Mouse (Mus musculus) MEL (cell line): ENCODE data around the gene Lbr. TPM values are rescaled to one million over a fixed set of nuclear protein-coding genes. Genes with fewer than 3 reads are reported as not detected.

Source experiments
- DNase-seq: peaks from one replicate; pipeline ENCODE4 v3.0.0; 2011; ENCODE audit warnings: low read depth, low spot score
- H3K27ac ChIP-seq: 2 replicates; pipeline ENCODE4 v1.5.1; 2012; ENCODE audit warnings: low read depth, mild to moderate bottlenecking, control low read depth, low read length, moderate library complexity; ENCODE audit not compliant: control insufficient read depth
- H3K27me3 ChIP-seq, 2 experiments: fragments of 150-350 bp in 1 of 2; sonication (generic) in 1 of 2; 2 replicates each; pipeline ENCODE4 v1.6.1; 2012; ENCODE audit warnings: low read length in 2 of 2, mild to moderate bottlenecking in 2 of 2, improper control_type of control experiment in 1 of 2, moderate library complexity in 1 of 2; ENCODE audit not compliant: insufficient read depth in 2 of 2, control insufficient read depth in 1 of 2
- H3K36me3 ChIP-seq, 2 experiments: 2 replicates each; pipeline ENCODE4 v1.6.1; 2012 to 2014; ENCODE audit warnings: low read length in 2 of 2, improper control_type of control experiment in 1 of 2, inconsistent platforms in 1 of 2, mild to moderate bottlenecking in 1 of 2; ENCODE audit not compliant: insufficient read depth in 2 of 2, control insufficient read depth in 1 of 2
- H3K4me1 ChIP-seq, 2 experiments: fragments of 150-350 bp in 1 of 2; sonication (generic) in 1 of 2; 2 replicates each; pipeline ENCODE4 v1.6.1; 2012; ENCODE audit warnings: low read length in 2 of 2, improper control_type of control experiment in 1 of 2, mild to moderate bottlenecking in 1 of 2; ENCODE audit not compliant: insufficient read depth in 2 of 2, control insufficient read depth in 1 of 2
- H3K4me3 ChIP-seq, 2 experiments: fragments of 150-350 bp in 1 of 2; sonication (generic) in 1 of 2; 2 replicates each; pipeline ENCODE4 v1.5.1; 2012; ENCODE audit warnings: low read depth in 2 of 2, low read length in 2 of 2, mild to moderate bottlenecking in 2 of 2, moderate library complexity in 2 of 2, control low read depth in 1 of 2, improper control_type of control experiment in 1 of 2; ENCODE audit not compliant: control insufficient read depth in 1 of 2, insufficient read depth in 1 of 2
- H3K79me2 ChIP-seq: 2 replicates; pipeline ENCODE4 v1.6.1; 2012; ENCODE audit warnings: mild to moderate bottlenecking, low read length, moderate library complexity; ENCODE audit not compliant: control insufficient read depth, poor library complexity, insufficient read depth
- H3K9ac ChIP-seq: 2 replicates; pipeline ENCODE4 v1.6.1; 2012; ENCODE audit warnings: low read depth, mild to moderate bottlenecking, control low read depth, low read length, moderate library complexity; ENCODE audit not compliant: control insufficient read depth, poor library complexity, severe bottlenecking
- H3K9me3 ChIP-seq: fragments of 150-350 bp; sonication (generic); replicated peaks from 2 replicates; pipeline ENCODE4 v1.6.1; 2012; ENCODE audit warnings: mild to moderate bottlenecking, low read length, improper control_type of control experiment, moderate library complexity; ENCODE audit not compliant: insufficient read depth
- BHLHE40 ChIP-seq: IDR thresholded peaks from 2 replicates; pipeline ENCODE4 v1.6.1; 2012; ENCODE audit warnings: low read depth, mild to moderate bottlenecking, inconsistent platforms, low read length, improper control_type of control experiment, borderline replicate concordance
- CHD1 ChIP-seq: IDR thresholded peaks from 2 replicates; pipeline ENCODE4 v1.6.1; 2012; ENCODE audit warnings: low read depth, mild to moderate bottlenecking, inconsistent platforms, low read length, improper control_type of control experiment
- CHD2 ChIP-seq: IDR thresholded peaks from 2 replicates; pipeline ENCODE4 v1.6.1; 2011; ENCODE audit warnings: low read length, improper control_type of control experiment
- CTCF ChIP-seq, 3 experiments: IDR thresholded peaks in 2 of 3; conservative IDR thresholded peaks in 1 of 3; 2 replicates each; pipeline ENCODE4 v1.5.1; 2011 to 2012; ENCODE audit warnings: low read length in 3 of 3, low read depth in 2 of 3, mild to moderate bottlenecking in 2 of 3, improper control_type of control experiment in 1 of 3, inconsistent platforms in 1 of 3, mixed read lengths in 1 of 3, moderate library complexity in 1 of 3; ENCODE audit not compliant: control insufficient read depth in 1 of 3, insufficient read depth in 1 of 3, poor library complexity in 1 of 3, severe bottlenecking in 1 of 3
- E2F4 ChIP-seq: IDR thresholded peaks from 2 replicates; pipeline ENCODE4 v1.6.1; 2011; ENCODE audit warnings: low read depth, low read length, improper control_type of control experiment, borderline replicate concordance
- ELF1 ChIP-seq: IDR thresholded peaks from 2 replicates; pipeline ENCODE4 v1.6.1; 2014; ENCODE audit warnings: low read depth, mild to moderate bottlenecking, inconsistent platforms, low read length, improper control_type of control experiment, moderate library complexity
- EP300 ChIP-seq, 2 experiments: IDR thresholded peaks; 2 replicates each; pipeline ENCODE4 v1.6.1; 2011; ENCODE audit warnings: improper control_type of control experiment in 2 of 2, low read length in 2 of 2, low read depth in 1 of 2, mild to moderate bottlenecking in 1 of 2
- ETS1 ChIP-seq: IDR thresholded peaks from 2 replicates; pipeline ENCODE4 v1.6.1; 2012; ENCODE audit warnings: low read depth, mild to moderate bottlenecking, inconsistent platforms, low read length, improper control_type of control experiment, moderate library complexity
- GABPA ChIP-seq: IDR thresholded peaks from 2 replicates; pipeline ENCODE4 v1.6.1; 2012; ENCODE audit warnings: low read depth, mild to moderate bottlenecking, inconsistent platforms, low read length, improper control_type of control experiment, moderate library complexity
- HCFC1 ChIP-seq: IDR thresholded peaks from 2 replicates; pipeline ENCODE4 v1.6.1; 2012; ENCODE audit warnings: low read depth, mild to moderate bottlenecking, inconsistent platforms, low read length, improper control_type of control experiment, moderate library complexity
- JUND ChIP-seq: IDR thresholded peaks from 2 replicates; pipeline ENCODE4 v1.6.1; 2011; ENCODE audit warnings: low read depth, mild to moderate bottlenecking, improper control_type of control experiment, low read length
- KAT2A ChIP-seq: conservative IDR thresholded peaks from 2 replicates; pipeline ENCODE4 v1.6.1; 2012; ENCODE audit warnings: low read depth, low read length, improper control_type of control experiment, inconsistent platforms
- MAFK ChIP-seq: IDR thresholded peaks from 2 replicates; pipeline ENCODE4 v1.6.1; 2011; ENCODE audit warnings: low read depth, mild to moderate bottlenecking, low read length, improper control_type of control experiment, borderline replicate concordance
- MAX ChIP-seq: IDR thresholded peaks from 2 replicates; pipeline ENCODE4 v1.6.1; 2011; ENCODE audit warnings: low read length, improper control_type of control experiment
- MAZ ChIP-seq: IDR thresholded peaks from 2 replicates; pipeline ENCODE4 v1.6.1; 2012; ENCODE audit warnings: low read depth, mild to moderate bottlenecking, inconsistent platforms, low read length, improper control_type of control experiment
- MEF2A ChIP-seq: IDR thresholded peaks from 2 replicates; pipeline ENCODE4 v1.6.1; 2014; ENCODE audit warnings: low read depth, mild to moderate bottlenecking, inconsistent platforms, low read length, improper control_type of control experiment; ENCODE audit not compliant: poor library complexity, insufficient replicate concordance, severe bottlenecking; ENCODE audit errors: extremely low read depth
- MXI1 ChIP-seq: IDR thresholded peaks from 2 replicates; pipeline ENCODE4 v1.6.1; 2011; ENCODE audit warnings: mild to moderate bottlenecking, low read depth, low read length, improper control_type of control experiment
- MYB ChIP-seq: IDR thresholded peaks from 2 replicates; pipeline ENCODE4 v1.6.1; 2011; ENCODE audit warnings: mild to moderate bottlenecking, low read depth, low read length, improper control_type of control experiment
- MYC ChIP-seq: IDR thresholded peaks from 2 replicates; pipeline ENCODE4 v1.6.1; 2011; ENCODE audit warnings: low read depth, mild to moderate bottlenecking, low read length, improper control_type of control experiment, moderate library complexity
- NELFE ChIP-seq: IDR thresholded peaks from 2 replicates; pipeline ENCODE4 v1.6.1; 2011; ENCODE audit warnings: low read depth, low read length, improper control_type of control experiment
- NRF1 ChIP-seq: IDR thresholded peaks from 2 replicates; pipeline ENCODE4 v1.6.1; 2014; ENCODE audit warnings: low read depth, mild to moderate bottlenecking, inconsistent platforms, low read length, improper control_type of control experiment, moderate library complexity; ENCODE audit not compliant: poor library complexity, insufficient read depth, severe bottlenecking
- POLR2A ChIP-seq, 2 experiments: IDR thresholded peaks; 2 replicates each; pipeline ENCODE4 v1.6.1; 2011 to 2012; ENCODE audit warnings: low read length in 2 of 2, mild to moderate bottlenecking in 2 of 2, control low read depth in 1 of 2, improper control_type of control experiment in 1 of 2, low read depth in 1 of 2, moderate library complexity in 1 of 2; ENCODE audit not compliant: control insufficient read depth in 1 of 2, insufficient read depth in 1 of 2, poor library complexity in 1 of 2
- POLR2AphosphoS2 ChIP-seq: IDR thresholded peaks from 2 replicates; pipeline ENCODE4 v1.6.1; 2011; ENCODE audit warnings: low read length, improper control_type of control experiment
- POLR2AphosphoS5 ChIP-seq: IDR thresholded peaks from 2 replicates; pipeline ENCODE4 v1.6.1; 2012; ENCODE audit warnings: low read depth, borderline replicate concordance, mild to moderate bottlenecking, inconsistent platforms, low read length, moderate library complexity, mixed read lengths
- RCOR1 ChIP-seq: IDR thresholded peaks from 2 replicates; pipeline ENCODE4 v1.6.1; 2012; ENCODE audit warnings: low read depth, mild to moderate bottlenecking, inconsistent platforms, low read length, improper control_type of control experiment
- SIN3A ChIP-seq: IDR thresholded peaks from 2 replicates; pipeline ENCODE4 v1.6.1; 2012; ENCODE audit warnings: low read length, improper control_type of control experiment, inconsistent platforms
- SMC3 ChIP-seq: IDR thresholded peaks from 2 replicates; pipeline ENCODE4 v1.6.1; 2011; ENCODE audit warnings: low read depth, low read length, improper control_type of control experiment
- TAL1 ChIP-seq: IDR thresholded peaks from 2 replicates; pipeline ENCODE4 v1.6.1; 2012; ENCODE audit warnings: mild to moderate bottlenecking, inconsistent platforms, low read length, moderate library complexity, mixed read lengths
- TBP ChIP-seq: IDR thresholded peaks from 2 replicates; pipeline ENCODE4 v1.8.0; 2011; ENCODE audit warnings: low read depth, low read length, improper control_type of control experiment
- TCF12 ChIP-seq: IDR thresholded peaks from 2 replicates; pipeline ENCODE4 v1.6.1; 2014; ENCODE audit warnings: low read depth, mild to moderate bottlenecking, inconsistent platforms, low read length, improper control_type of control experiment, moderate library complexity
- UBTF ChIP-seq: IDR thresholded peaks from 2 replicates; pipeline ENCODE4 v1.6.1; 2012; ENCODE audit warnings: low read depth, mild to moderate bottlenecking, inconsistent platforms, low read length, improper control_type of control experiment, moderate library complexity, borderline replicate concordance; ENCODE audit not compliant: insufficient read depth
- USF1 ChIP-seq: IDR thresholded peaks from 2 replicates; pipeline ENCODE4 v1.6.1; 2014; ENCODE audit warnings: low read depth, mild to moderate bottlenecking, inconsistent platforms, low read length, improper control_type of control experiment, moderate library complexity
- USF2 ChIP-seq, 2 experiments: IDR thresholded peaks; 2 replicates each; pipeline ENCODE4 v1.6.1; 2011 to 2012; ENCODE audit warnings: improper control_type of control experiment in 2 of 2, low read length in 2 of 2, borderline replicate concordance in 1 of 2, inconsistent platforms in 1 of 2, low read depth in 1 of 2, mild to moderate bottlenecking in 1 of 2; ENCODE audit not compliant: insufficient read depth in 1 of 2
- ZC3H11A ChIP-seq: IDR thresholded peaks from 2 replicates; pipeline ENCODE4 v1.6.1; 2012; ENCODE audit warnings: low read depth, mild to moderate bottlenecking, inconsistent platforms, low read length, improper control_type of control experiment
- ZKSCAN1 ChIP-seq: IDR thresholded peaks from 2 replicates; pipeline ENCODE4 v1.6.1; 2012; ENCODE audit warnings: low read depth, mild to moderate bottlenecking, inconsistent platforms, low read length, improper control_type of control experiment, moderate library complexity
- ZMIZ1 ChIP-seq: IDR thresholded peaks from 2 replicates; pipeline ENCODE4 v1.6.1; 2012; ENCODE audit warnings: low read depth, mild to moderate bottlenecking, inconsistent platforms, low read length, improper control_type of control experiment, moderate library complexity
- ZNF384 ChIP-seq: IDR thresholded peaks from 2 replicates; pipeline ENCODE4 v1.6.1; 2012; ENCODE audit warnings: low read depth, mild to moderate bottlenecking, inconsistent platforms, low read length, improper control_type of control experiment
- polyA plus RNA-seq, 2 experiments: library from polyadenylated mRNA; stranded (reverse) in 1 of 2; unstranded in 1 of 2; fragments of >175 nt in 1 of 2; fragments of >200 nt in 1 of 2; gene quantifications; 2 replicates each; pipeline versions ENCODE4 v1.2.1 to v1.2.4; 2012; ENCODE audit warnings: low replicate concordance in 2 of 2, low read depth in 1 of 2; ENCODE audit not compliant: insufficient read length in 2 of 2, insufficient read depth in 1 of 2, missing spikeins in 1 of 2
- total RNA-seq: library from RNA; depleted of rRNA; stranded (reverse); fragments of 300-350 nt; gene quantifications from 2 replicates; pipeline ENCODE4 v1.2.3, GENCODE M21; 2012

Gene Lbr
- total and polyA plus RNA-seq, 3 experiments: 106 to 120 TPM; not detected in 1

- Histone ChIP-seq H3K4me1 (peaks cover 2 to 29% of the 10 kb centered on the region in 2 experiments; a peak in 3 of 4 replicates), H3K79me2 (no peaks in the 10 kb centered on the region), H3K9me3 (no peaks in the 10 kb centered on the region), H3K36me3 (peaks cover 0 to 13% of the 10 kb centered on the region in 2 experiments; a peak in 2 of 4 replicates), H3K4me3 (peak overlapping the region in 1 of 2 experiments; percentile 26; a peak in 2 of 4 replicates), H3K27ac (peak overlapping the region; percentile 82), H3K9ac (peak overlapping the region; percentile 27), H3K27me3 (no peaks in the 10 kb centered on the region)
- peak; percentile 92 for DNase-seq
- TF ChIP-seq SIN3A: peak; percentile 70
- TF ChIP-seq KAT2A: no peak
- no peak for TF ChIP-seq CHD2
- TF ChIP-seq MYB: peak; percentile 81
- TF ChIP-seq TBP: 0 out of 2 replicates have a peak, but pooled peaks have one; percentile 29
- peak; percentile 42; the same call in 1 of the 2 replicates for TF ChIP-seq HCFC1
- peak; percentile 77 for TF ChIP-seq ETS1
- TF ChIP-seq USF1: no peak
- no peak for TF ChIP-seq GABPA
- TF ChIP-seq TAL1: peak; percentile 52
- no peak for TF ChIP-seq CHD1
- TF ChIP-seq MYC: peak; percentile 86; the same call in 1 of the 2 replicates
- TF ChIP-seq POLR2AphosphoS2: no peak
- no peak for TF ChIP-seq POLR2AphosphoS5
- TF ChIP-seq JUND: no peak
- peak; percentile 73; the same call in 1 of the 2 replicates for TF ChIP-seq MXI1
- TF ChIP-seq NELFE: peak; percentile 38
- no peak for TF ChIP-seq E2F4
- TF ChIP-seq MAX: peak; percentile 91
- no peak for TF ChIP-seq SMC3
- TF ChIP-seq ZC3H11A: no peak
- no peak for TF ChIP-seq USF2 (IDR thresholded peaks at IDR 0.05; ENCODE audit: borderline replicate concordance in 1 of 2, insufficient read depth in 1 of 2, low read depth in 1 of 2, low read length in 2 of 2)
- TF ChIP-seq ZMIZ1: no peak
- no peak for TF ChIP-seq NRF1
- TF ChIP-seq MAFK: no peak
- no peak for TF ChIP-seq UBTF
- TF ChIP-seq EP300 (IDR thresholded peaks at IDR 0.05; ENCODE audit: low read depth in 1 of 2, low read length in 2 of 2): peak; percentile 81 to 85
- peak; percentile 73 for TF ChIP-seq ELF1
- peak; percentile 94 for TF ChIP-seq BHLHE40
- no peak for TF ChIP-seq ZNF384
- peak; percentile 51; the same call in 1 of the 2 replicates for TF ChIP-seq RCOR1
- no peak for TF ChIP-seq MEF2A
- no peak for TF ChIP-seq ZKSCAN1
- peak; percentile 60 for TF ChIP-seq TCF12
- no peak for TF ChIP-seq MAZ
- TF ChIP-seq POLR2A (IDR thresholded peaks at IDR 0.05; ENCODE audit: control insufficient read depth in 1 of 2, insufficient read depth in 1 of 2, low read depth in 1 of 2, low read length in 2 of 2, poor library complexity in 1 of 2): no peak; a peak in 1 of 4 replicates
- TF ChIP-seq CTCF (IDR thresholded peaks at IDR 0.05 in 2 of 3, conservative IDR thresholded peaks at IDR 0.05 in 1 of 3; ENCODE audit: control insufficient read depth in 1 of 3, insufficient read depth in 1 of 3, low read depth in 2 of 3, low read length in 3 of 3, poor library complexity in 1 of 3, severe bottlenecking in 1 of 3): no peak
Observed at GRCm38 (mm10) chr1:181860659-181861058, 17.8 kb upstream of the Lbr start.
